Comparison of ENCODE assay signal across 8 mouse cellular contexts in genomic region chr14:11775204-11775603, GRCm38 (mm10).
DNase-seq lines count a peak whose midpoint lies in the region; ATAC-seq and TF ChIP-seq lines count a peak whose summit lies in the region.

No protein-coding gene starts in this region.

- H3K4me1 ChIP-seq in E14TG2a.4 (replicated peaks; ENCODE audit: low read depth, low read length) = peaks cover 32% of the 10 kb centered on the region
- H3K4me1 ChIP-seq in forebrain, embryonic 11.5 days (replicated peaks; ENCODE audit: control insufficient read depth, insufficient read depth, low read length) = peaks cover 6% of the 10 kb centered on the region; the same call in 1 of the 2 replicates

- H3K4me3 ChIP-seq in E14TG2a.4 (replicated peaks; ENCODE audit: low read length) = 0 out of 2 replicates have a peak overlapping the region, but pooled peaks have one; percentile 20
- no peak overlapping the region for H3K4me3 ChIP-seq in forebrain, embryonic 11.5 days (ENCODE audit: low read depth, low read length)

- intact Hi-C loops in heart, postnatal 10 days (cut with DNase I) = no loop called here

- H3K36me3 ChIP-seq in E14TG2a.4 (ENCODE audit: insufficient read depth, low read length) = no peaks in the 10 kb centered on the region
- H3K36me3 ChIP-seq in forebrain, embryonic 11.5 days (ENCODE audit: control insufficient read depth, insufficient read depth, low read length) = no peaks in the 10 kb centered on the region

- H3K9ac ChIP-seq in forebrain, embryonic 11.5 days (ENCODE audit: low read length) = no peak overlapping the region; the same call in 1 of the 2 replicates

- TF ChIP-seq CTCF in E14TG2a.4 (conservative IDR thresholded peaks at IDR 0.05; ENCODE audit: low read length) = no peak

- WGBS in forebrain, embryonic 11.5 days = 8% methylated on average over 11 of the region's 11 CpGs

- H3K27ac ChIP-seq in forebrain, embryonic 11.5 days (ENCODE audit: low read depth, low read length) = no peak overlapping the region

- H3K9me3 ChIP-seq in E14TG2a.4 (ENCODE audit: low read length) = no peaks in the 10 kb centered on the region
- no peaks in the 10 kb centered on the region for H3K9me3 ChIP-seq in forebrain, embryonic 11.5 days (ENCODE audit: control insufficient read depth, low read length)

- H3K27me3 ChIP-seq in E14TG2a.4 (ENCODE audit: insufficient read depth, low read length) = no peaks in the 10 kb centered on the region
- no peaks in the 10 kb centered on the region for H3K27me3 ChIP-seq in forebrain, embryonic 11.5 days (ENCODE audit: control insufficient read depth, insufficient read depth, low read length)

- H3K4me2 ChIP-seq in forebrain, embryonic 11.5 days (ENCODE audit: low read depth, low read length, severe bottlenecking) = no peak overlapping the region

- ATAC-seq in forebrain, embryonic 11.5 days (replicated peaks; ENCODE audit: low FRiP score) = no peak; the same call in 1 of the 2 replicates
- ATAC-seq in monocyte, adult 5-6 weeks (replicated peaks; ENCODE audit: insufficient number of reproducible peaks, low FRiP score, low TSS enrichment, poor library complexity, severe bottlenecking) = no peak

- peak; percentile 6 to 40 for DNase-seq in adrenal gland, postnatal 4 days (ENCODE audit: low spot score in 2 of 2)
- DNase-seq in forebrain, embryonic 11.5 days (ENCODE audit: low spot score) = peak; percentile 57
- DNase-seq in heart, postnatal 10 days = peak; percentile 49 to 58
- DNase-seq in layer of hippocampus, adult 8-10 months (ENCODE audit: low spot score in 2 of 2) = peak; percentile 17 to 19
- peak; percentile 74 for DNase-seq in lung, postnatal 25 days (ENCODE audit: low spot score)
- peak; percentile 24 for DNase-seq in urinary bladder, postnatal 14 days (ENCODE audit: low spot score)

Comparison
In these comparisons a context has a peak if more than half of its experiments do, and no peak if none do; other contexts are left out.
1. DNase-seq: peak in every context shown above with its lines; median percentile 74 in lung, postnatal 25 days; 57 in forebrain, embryonic 11.5 days; 54 in heart, postnatal 10 days; 24 in urinary bladder, postnatal 14 days; 23 in adrenal gland, postnatal 4 days; 18 in layer of hippocampus, adult 8-10 months.